Mouse (Mus musculus): ENCODE measurements around the gene Dxo. TPM values are rescaled to one million over a fixed set of nuclear protein-coding genes. Genes with fewer than 3 reads are reported as not detected.

Dxo gene
- polyA plus RNA-seq, 1 experiment = 61.9 TPM

- Histone ChIP-seq H3K4me1 (peaks cover 69% of the 10 kb centered on the region), H3K9me3 (no peaks in the 10 kb centered on the region), H3K36me3 (replicated peaks; ENCODE audit: low read length) (no peaks in the 10 kb centered on the region), H3K4me3 (replicated peaks) (no peak within 1 kb of the TSS), H3K27me3 (replicated peaks) (no peaks in the 10 kb centered on the region)
- TF ChIP-seq GATA1 (IDR thresholded peaks at IDR 0.05; ENCODE audit: borderline replicate concordance, low read length) (no peak), FLI1 (IDR thresholded peaks at IDR 0.05; ENCODE audit: low read length) (no peak)
These were observed 45.0 kb downstream of the Dxo start, which contains the start of gene Gm20547 for GRCm38 (mm10) chr17:34881683-34882310. Gm20547 (minus strand) TSS chr17:34882042.

- Histone ChIP-seq H3K27me3 (replicated peaks) (no peaks in the 10 kb centered on the region), H3K9me3 (no peaks in the 10 kb centered on the region), H3K36me3 (replicated peaks; ENCODE audit: low read length) (no peaks in the 10 kb centered on the region), H3K4me3 (replicated peaks) (peak overlapping the region; percentile 50), H3K4me1 (peaks cover 83% of the 10 kb centered on the region)
- TF ChIP-seq GATA1 (IDR thresholded peaks at IDR 0.05; ENCODE audit: borderline replicate concordance, low read length) = no peak
- TF ChIP-seq FLI1 (IDR thresholded peaks at IDR 0.05; ENCODE audit: low read length) = no peak
These were observed 46.5 kb downstream of the Dxo start for GRCm38 (mm10) chr17:34883332-34883731.

GRCm38 (mm10) chr17:34884704-34885103, 47.9 kb downstream of the Dxo start:
- Histone ChIP-seq H3K4me1 (peaks cover 83% of the 10 kb centered on the region), H3K9me3 (no peaks in the 10 kb centered on the region), H3K27me3 (replicated peaks) (no peaks in the 10 kb centered on the region), H3K36me3 (replicated peaks; ENCODE audit: low read length) (no peaks in the 10 kb centered on the region), H3K4me3 (replicated peaks) (no peak overlapping the region)
- TF ChIP-seq GATA1 (IDR thresholded peaks at IDR 0.05; ENCODE audit: borderline replicate concordance, low read length) = no peak
- no peak for TF ChIP-seq FLI1 (IDR thresholded peaks at IDR 0.05; ENCODE audit: low read length)

GRCm38 (mm10) chr17:34885615-34886014, 48.8 kb downstream of the Dxo start:
- peaks cover 81% of the 10 kb centered on the region for H3K4me1 ChIP-seq
- no peaks in the 10 kb centered on the region for H3K27me3 ChIP-seq (replicated peaks)
- no peak for TF ChIP-seq GATA1 (IDR thresholded peaks at IDR 0.05; ENCODE audit: borderline replicate concordance, low read length)
- TF ChIP-seq FLI1 (IDR thresholded peaks at IDR 0.05; ENCODE audit: low read length) = no peak
- H3K4me3 ChIP-seq (replicated peaks) = no peak overlapping the region
- H3K36me3 ChIP-seq (replicated peaks; ENCODE audit: low read length) = no peaks in the 10 kb centered on the region
- no peaks in the 10 kb centered on the region for H3K9me3 ChIP-seq

- no peaks in the 10 kb centered on the region for H3K27me3 ChIP-seq (replicated peaks)
- no peaks in the 10 kb centered on the region for H3K9me3 ChIP-seq
- H3K4me1 ChIP-seq = peaks cover 79% of the 10 kb centered on the region
- TF ChIP-seq FLI1 (IDR thresholded peaks at IDR 0.05; ENCODE audit: low read length) = no peak
- TF ChIP-seq GATA1 (IDR thresholded peaks at IDR 0.05; ENCODE audit: borderline replicate concordance, low read length) = no peak
- no peak overlapping the region for H3K4me3 ChIP-seq (replicated peaks)
- H3K36me3 ChIP-seq (replicated peaks; ENCODE audit: low read length) = no peaks in the 10 kb centered on the region
These were observed 51.1 kb downstream of the Dxo start for GRCm38 (mm10) chr17:34887942-34888341.

Other genes starting within 250 kb of the Dxo start
- gene Gpsm3, start 247.2 kb upstream of the Dxo start, polyA plus RNA-seq (2012; ENCODE audit: insufficient read depth, low replicate concordance) = 402 and 833 TPM in 2 replicates
- gene Pbx2, start 245.8 kb upstream of the Dxo start, polyA plus RNA-seq (2012; ENCODE audit: insufficient read depth, low replicate concordance) = 108 and 181 TPM in 2 replicates
- gene Ager, start 239.2 kb upstream of the Dxo start, polyA plus RNA-seq (2012; ENCODE audit: insufficient read depth, low replicate concordance) = 32.8 and 44.2 TPM in 2 replicates
- gene Rnf5, start 233.3 kb upstream of the Dxo start, polyA plus RNA-seq (2012; ENCODE audit: insufficient read depth, low replicate concordance) = 37.8 and 101 TPM in 2 replicates
- gene Agpat1, start 232.8 kb upstream of the Dxo start, polyA plus RNA-seq (2012; ENCODE audit: insufficient read depth, low replicate concordance) = 165 and 309 TPM in 2 replicates
- gene Egfl8, start 221.0 kb upstream of the Dxo start, polyA plus RNA-seq (2012; ENCODE audit: insufficient read depth, low replicate concordance) = 1.9 TPM in 1 of 2 replicates, not detected in the other
- gene Ppt2, start 208.5 kb upstream of the Dxo start, polyA plus RNA-seq (2012; ENCODE audit: insufficient read depth, low replicate concordance) = 40.9 and 74.9 TPM in 2 replicates
- gene Prrt1, start 207.5 kb upstream of the Dxo start, polyA plus RNA-seq (2012; ENCODE audit: insufficient read depth, low replicate concordance) = not detected in 2 replicates
- gene Fkbpl, start 192.3 kb upstream of the Dxo start, polyA plus RNA-seq (2012; ENCODE audit: insufficient read depth, low replicate concordance) = 6.1 and 22.5 TPM in 2 replicates
- 192 and 427 TPM in 2 replicates for gene Atf6b, start 189.9 kb upstream of the Dxo start, polyA plus RNA-seq (2012; ENCODE audit: insufficient read depth, low replicate concordance)
- 0.03 TPM in 1 of 2 replicates, not detected in the other for gene Tnxb, start 166.5 kb upstream of the Dxo start, polyA plus RNA-seq (2012; ENCODE audit: insufficient read depth, low replicate concordance)
- 0.06 TPM in 1 of 2 replicates, not detected in the other for gene C4b, start 93.1 kb upstream of the Dxo start, polyA plus RNA-seq (2012; ENCODE audit: insufficient read depth, low replicate concordance)
- gene Cyp21a1, start 32.5 kb upstream of the Dxo start, polyA plus RNA-seq (2012; ENCODE audit: insufficient read depth, low replicate concordance) = not detected in 2 replicates
- 44.3 and 85.0 TPM in 2 replicates for gene Stk19, start 74 bp upstream of the Dxo start, polyA plus RNA-seq (2012; ENCODE audit: insufficient read depth, low replicate concordance)
- 25.1 and 27.6 TPM in 2 replicates for gene Skiv2l, start 13.2 kb downstream of the Dxo start, polyA plus RNA-seq (2012; ENCODE audit: insufficient read depth, low replicate concordance)
- gene Nelfe, start 13.4 kb downstream of the Dxo start, polyA plus RNA-seq (2012; ENCODE audit: insufficient read depth, low replicate concordance) = 67.5 and 220 TPM in 2 replicates
- gene Cfb, start 25.5 kb downstream of the Dxo start, polyA plus RNA-seq (2012; ENCODE audit: insufficient read depth, low replicate concordance) = 0.54 TPM in 1 of 2 replicates, not detected in the other
- gene Zbtb12, start 42.5 kb downstream of the Dxo start, polyA plus RNA-seq (2012; ENCODE audit: insufficient read depth, low replicate concordance) = 6.7 and 15.4 TPM in 2 replicates
- not detected in 2 replicates for gene Gm20547, start 45.0 kb downstream of the Dxo start, polyA plus RNA-seq (2012; ENCODE audit: insufficient read depth, low replicate concordance)
- gene C2, start 61.2 kb downstream of the Dxo start, polyA plus RNA-seq (2012; ENCODE audit: insufficient read depth, low replicate concordance) = 3.0 and 6.0 TPM in 2 replicates
- gene Ehmt2, start 61.5 kb downstream of the Dxo start, polyA plus RNA-seq (2012; ENCODE audit: insufficient read depth, low replicate concordance) = 356 and 543 TPM in 2 replicates
- gene Slc44a4, start 77.4 kb downstream of the Dxo start, polyA plus RNA-seq (2012; ENCODE audit: insufficient read depth, low replicate concordance) = not detected in 2 replicates
- 12.4 and 41.3 TPM in 2 replicates for gene Neu1, start 94.2 kb downstream of the Dxo start, polyA plus RNA-seq (2012; ENCODE audit: insufficient read depth, low replicate concordance)
- gene Hspa1b, start 122.2 kb downstream of the Dxo start, polyA plus RNA-seq (2012; ENCODE audit: insufficient read depth, low replicate concordance) = 4.5 and 7.2 TPM in 2 replicates
- gene Gm20481, start 132.9 kb downstream of the Dxo start, polyA plus RNA-seq (2012; ENCODE audit: insufficient read depth, low replicate concordance) = not detected in 2 replicates
- 1.5 and 2.0 TPM in 2 replicates for gene Hspa1a, start 135.1 kb downstream of the Dxo start, polyA plus RNA-seq (2012; ENCODE audit: insufficient read depth, low replicate concordance)
- not detected in 2 replicates for gene Hspa1l, start 135.7 kb downstream of the Dxo start, polyA plus RNA-seq (2012; ENCODE audit: insufficient read depth, low replicate concordance)
- gene Lsm2, start 144.8 kb downstream of the Dxo start, polyA plus RNA-seq (2012; ENCODE audit: insufficient read depth, low replicate concordance) = 64.3 and 95.0 TPM in 2 replicates
- gene Vars, start 164.0 kb downstream of the Dxo start, polyA plus RNA-seq (2012; ENCODE audit: insufficient read depth, low replicate concordance) = 188 and 650 TPM in 2 replicates
- gene Vwa7, start 179.6 kb downstream of the Dxo start, polyA plus RNA-seq (2012; ENCODE audit: insufficient read depth, low replicate concordance) = 0.38 and 0.40 TPM in 2 replicates
- gene Sapcd1, start 191.0 kb downstream of the Dxo start, polyA plus RNA-seq (2012; ENCODE audit: insufficient read depth, low replicate concordance) = 4.1 and 5.4 TPM in 2 replicates
- 10.5 and 10.9 TPM in 2 replicates for gene Msh5, start 209.7 kb downstream of the Dxo start, polyA plus RNA-seq (2012; ENCODE audit: insufficient read depth, low replicate concordance)
- gene Clic1, start 212.9 kb downstream of the Dxo start, polyA plus RNA-seq (2012; ENCODE audit: insufficient read depth, low replicate concordance) = 244 and 373 TPM in 2 replicates
- gene Ddah2, start 222.0 kb downstream of the Dxo start, polyA plus RNA-seq (2012; ENCODE audit: insufficient read depth, low replicate concordance) = 30.5 and 36.5 TPM in 2 replicates
- 14.8 and 15.5 TPM in 2 replicates for gene Ly6g6c, start 228.4 kb downstream of the Dxo start, polyA plus RNA-seq (2012; ENCODE audit: insufficient read depth, low replicate concordance)
- gene Mpig6b, start 229.2 kb downstream of the Dxo start, polyA plus RNA-seq (2012; ENCODE audit: insufficient read depth, low replicate concordance) = 53.5 and 66.3 TPM in 2 replicates
- gene Ly6g6e, start 239.9 kb downstream of the Dxo start, polyA plus RNA-seq (2012; ENCODE audit: insufficient read depth, low replicate concordance) = not detected in 2 replicates
- 79.9 and 106 TPM in 2 replicates for gene Ly6g6d, start 241.0 kb downstream of the Dxo start, polyA plus RNA-seq (2012; ENCODE audit: insufficient read depth, low replicate concordance)
- gene Ly6g6f, start 248.6 kb downstream of the Dxo start, polyA plus RNA-seq (2012; ENCODE audit: insufficient read depth, low replicate concordance) = 517 and 745 TPM in 2 replicates

All from megakaryocyte, embryonic 14.5 days (primary cell).